Mouse (Mus musculus) cerebellum, postnatal 14 days (tissue): ENCODE measurements around the gene Gm21188.
"Not testable (repeated sequence)": the region's sequence is repeated elsewhere in the genome, so short reads cannot be mapped to it uniquely, and the experiment has no call there.

Source experiments
- DNase-seq, 2 experiments: peaks; one replicate each; pipeline ENCODE4 v3.0.0; 2021; ENCODE audit warnings: mixed read lengths in 2 of 2

The Gm21188 gene

DNA sequence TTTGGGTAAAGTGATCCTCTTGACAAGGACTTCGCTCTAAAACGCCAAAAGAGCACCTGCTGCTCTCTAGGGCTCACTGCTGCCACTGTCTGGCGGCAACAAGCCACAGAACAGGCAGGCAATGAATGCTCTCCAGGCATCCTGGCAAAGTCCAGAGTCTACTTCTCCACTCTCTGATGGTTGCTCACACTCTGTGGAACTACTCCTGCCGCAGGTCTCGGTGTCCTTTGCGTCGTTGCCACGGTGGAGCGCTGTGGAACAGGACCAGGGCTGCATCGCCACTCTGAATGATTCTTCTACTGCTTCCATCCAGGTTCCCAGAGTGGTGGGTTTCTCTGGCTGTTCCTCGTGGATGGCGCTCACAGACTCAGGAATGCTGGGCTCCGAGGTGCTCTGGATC lies 25.6 kb downstream of the Gm21188 start:
- not testable (repeated sequence) for DNase-seq

DNA sequence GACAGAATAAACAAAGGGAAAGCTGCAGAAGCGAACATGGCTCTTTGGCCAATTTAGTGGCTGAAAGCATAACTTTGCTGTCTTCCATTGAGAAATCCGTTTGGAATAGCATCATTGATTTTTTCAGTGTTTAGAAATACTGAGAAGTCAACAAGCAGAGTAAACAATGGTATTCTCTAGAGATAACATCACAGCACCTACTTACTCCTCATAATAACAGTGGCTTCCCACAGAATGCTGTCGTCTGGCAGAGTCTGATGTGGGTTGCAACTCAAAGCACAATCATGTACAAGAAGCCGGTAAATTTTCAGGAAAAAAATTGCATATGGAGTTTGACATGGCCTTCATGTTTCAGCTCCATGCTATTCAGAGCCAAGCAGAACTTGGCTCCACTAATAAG lies 26.4 kb downstream of the Gm21188 start:
- peak; percentile 13 to 44 for DNase-seq

DNA sequence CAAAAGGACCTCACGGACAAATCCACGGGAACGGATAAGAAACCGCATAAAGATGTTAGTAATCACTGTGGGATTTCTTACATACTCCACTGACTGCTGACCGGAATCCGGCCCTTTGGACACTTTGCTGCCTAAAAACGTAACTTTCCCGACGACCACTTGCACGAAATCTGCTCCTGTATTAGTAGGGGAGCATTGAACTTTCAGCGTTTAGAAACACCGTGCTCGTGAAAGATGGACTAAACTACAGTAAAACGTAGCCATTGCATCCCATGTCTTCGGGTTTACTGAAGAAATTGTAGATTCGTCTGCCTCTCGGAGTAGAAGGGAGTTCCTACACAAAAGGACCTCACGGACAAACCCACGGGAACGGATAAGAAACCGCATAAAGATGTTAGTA lies 27.0 kb downstream of the Gm21188 start:
- not testable (repeated sequence) for DNase-seq

DNA sequence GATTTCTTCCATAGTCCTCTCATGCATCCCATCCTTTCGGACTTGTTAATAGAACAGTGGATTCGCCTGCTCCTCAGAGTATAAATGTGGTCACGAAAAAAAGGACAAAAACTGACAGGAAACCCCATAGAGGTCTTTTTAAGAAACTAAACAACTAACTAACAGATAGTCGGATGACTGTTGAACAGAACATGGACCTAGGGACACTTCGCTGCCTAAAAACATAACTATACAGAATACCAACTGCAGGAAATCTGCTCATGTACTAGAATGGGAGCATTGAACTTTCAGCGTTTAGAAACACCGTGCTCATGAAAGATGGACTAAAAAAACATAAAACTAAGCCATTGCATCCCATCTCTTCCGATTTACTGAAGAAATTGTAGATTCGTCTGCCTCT lies 27.4 kb downstream of the Gm21188 start:
- DNase-seq, result not testable (repeated sequence)

DNA sequence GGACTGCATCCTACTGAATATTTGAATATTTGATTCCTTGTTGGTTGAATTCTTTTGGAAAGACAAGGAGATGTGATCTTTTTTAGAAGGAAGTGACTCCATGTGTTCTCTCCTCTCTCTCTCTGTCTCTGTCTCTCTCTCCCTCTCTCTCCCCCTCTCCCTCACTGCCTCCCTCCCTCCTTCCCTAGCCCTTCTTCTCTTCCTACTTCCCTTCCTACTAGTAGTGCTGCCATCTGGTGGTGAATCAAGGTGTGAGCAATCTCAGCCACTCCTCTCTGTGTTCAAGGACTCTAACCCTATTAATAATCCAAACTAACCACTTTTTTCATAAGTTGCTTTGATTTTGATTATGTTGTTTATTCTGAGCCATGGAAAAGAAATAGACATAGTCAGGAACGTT lies 30.5 kb downstream of the Gm21188 start:
- peak in 1 of 2 experiments; percentile 39 for DNase-seq

DNA sequence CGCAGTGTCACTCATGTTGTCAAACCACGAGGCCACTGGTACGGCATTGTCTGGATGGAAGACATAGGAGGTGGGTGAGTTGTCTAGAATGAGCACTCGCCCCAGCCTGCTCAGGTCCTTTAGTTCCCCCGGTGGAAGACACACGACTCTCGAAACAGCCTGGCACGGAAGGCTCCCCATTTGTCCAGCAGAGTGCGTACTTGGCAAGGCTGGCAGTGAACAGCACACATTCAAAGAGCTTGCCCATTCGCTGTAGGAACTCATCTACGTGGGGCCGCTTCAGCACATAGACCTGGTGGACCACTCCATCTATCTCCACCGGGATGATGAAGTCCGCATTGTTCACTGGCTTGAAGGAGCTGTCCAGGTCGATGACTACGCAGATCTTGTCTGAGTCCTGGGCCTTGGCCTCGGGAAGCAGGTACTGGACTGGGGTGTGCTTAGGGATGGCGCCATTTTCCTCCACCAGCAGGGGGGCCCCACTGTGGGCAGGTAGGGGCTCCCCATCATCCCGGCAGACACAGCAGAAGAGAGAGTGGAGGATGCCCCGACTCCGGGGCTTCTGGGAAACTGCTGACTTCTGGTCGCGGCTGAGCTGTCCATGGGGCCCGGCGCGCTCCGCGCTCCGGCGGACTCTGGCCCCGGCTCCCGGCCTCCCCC lies 36.5 kb downstream of the Gm21188 start:
- not testable (repeated sequence) for DNase-seq

DNA sequence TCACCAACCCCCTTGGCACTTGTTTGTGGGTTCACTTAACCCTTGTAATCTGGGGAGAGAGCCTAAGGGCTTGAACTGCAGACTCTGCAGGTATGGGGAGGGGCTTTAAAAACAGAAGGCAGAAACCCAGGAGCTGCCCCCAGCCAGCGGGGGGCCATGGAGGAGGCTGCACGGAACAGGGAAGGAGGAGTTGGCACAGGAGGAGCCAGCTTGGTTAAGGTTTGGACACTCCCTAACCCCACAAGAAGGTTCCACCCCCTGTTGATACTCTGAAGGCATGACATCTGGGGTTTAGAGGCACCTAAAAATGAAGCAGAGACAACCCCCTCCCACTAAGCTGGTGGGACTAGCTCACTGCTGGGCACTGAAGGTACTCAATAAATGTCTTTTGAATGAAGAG lies 38.0 kb downstream of the Gm21188 start:
- DNase-seq, result not testable (repeated sequence)

DNA sequence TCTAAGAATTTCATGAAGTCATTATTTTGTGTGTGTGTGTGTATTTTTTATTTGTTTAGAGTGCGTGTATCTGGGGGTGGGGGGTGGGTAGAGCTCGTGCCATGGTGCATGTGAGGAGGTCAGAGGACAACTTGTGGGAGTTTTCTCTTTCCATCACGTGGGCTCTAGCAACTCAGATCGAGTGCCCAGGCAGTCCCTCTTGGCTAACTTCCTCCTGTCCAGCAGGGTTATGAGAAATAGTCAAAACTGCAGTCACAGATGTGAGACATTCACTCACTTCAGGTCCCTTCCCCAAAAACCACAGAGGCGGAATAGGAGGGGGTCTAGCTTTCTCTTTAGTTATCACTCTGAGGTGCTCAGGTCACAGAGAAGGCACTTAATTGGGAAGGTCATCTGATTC lies 38.5 kb downstream of the Gm21188 start:
- DNase-seq, result not testable (repeated sequence)

DNA sequence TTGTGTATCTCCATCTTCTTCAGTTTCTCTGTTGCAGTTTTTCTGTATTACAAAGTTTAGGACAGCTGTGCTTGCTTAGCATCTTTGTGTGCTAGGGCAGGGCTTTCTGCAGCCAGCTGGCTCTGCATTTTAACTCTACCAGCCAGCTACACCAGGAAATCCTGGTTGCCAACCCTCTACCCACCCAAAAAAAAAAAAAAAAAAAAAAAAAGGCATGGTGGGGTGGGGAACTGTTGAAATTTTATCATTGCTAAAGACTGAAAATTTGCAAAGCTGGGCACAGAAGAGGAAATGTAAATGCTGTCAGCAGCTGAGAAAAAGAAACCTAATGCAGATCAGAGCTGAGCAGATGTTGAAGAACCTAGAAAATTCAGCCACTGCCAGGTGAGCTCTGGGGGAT lies 41.9 kb downstream of the Gm21188 start:
- not testable (repeated sequence) for DNase-seq

DNA sequence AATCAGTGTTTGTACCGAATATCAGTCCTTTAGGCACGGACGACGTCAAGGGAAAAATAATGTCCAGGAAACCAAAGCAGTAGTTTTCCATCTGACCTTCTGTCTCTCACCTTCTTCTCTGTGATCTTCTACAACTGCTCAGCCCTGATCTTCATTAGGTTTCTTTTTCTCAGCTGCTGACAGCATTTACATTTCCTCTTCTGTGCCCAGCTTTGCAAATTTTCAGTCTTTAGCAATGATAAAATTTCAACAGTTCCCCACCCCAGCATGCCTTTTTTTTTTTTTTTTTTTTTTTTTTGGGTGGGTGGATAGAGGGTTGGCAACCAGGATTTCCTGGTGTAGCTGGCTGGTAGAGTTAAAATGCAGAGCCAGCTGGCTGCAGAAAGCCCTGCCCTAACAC lies 52.8 kb downstream of the Gm21188 start:
- not testable (repeated sequence) for DNase-seq

DNA sequence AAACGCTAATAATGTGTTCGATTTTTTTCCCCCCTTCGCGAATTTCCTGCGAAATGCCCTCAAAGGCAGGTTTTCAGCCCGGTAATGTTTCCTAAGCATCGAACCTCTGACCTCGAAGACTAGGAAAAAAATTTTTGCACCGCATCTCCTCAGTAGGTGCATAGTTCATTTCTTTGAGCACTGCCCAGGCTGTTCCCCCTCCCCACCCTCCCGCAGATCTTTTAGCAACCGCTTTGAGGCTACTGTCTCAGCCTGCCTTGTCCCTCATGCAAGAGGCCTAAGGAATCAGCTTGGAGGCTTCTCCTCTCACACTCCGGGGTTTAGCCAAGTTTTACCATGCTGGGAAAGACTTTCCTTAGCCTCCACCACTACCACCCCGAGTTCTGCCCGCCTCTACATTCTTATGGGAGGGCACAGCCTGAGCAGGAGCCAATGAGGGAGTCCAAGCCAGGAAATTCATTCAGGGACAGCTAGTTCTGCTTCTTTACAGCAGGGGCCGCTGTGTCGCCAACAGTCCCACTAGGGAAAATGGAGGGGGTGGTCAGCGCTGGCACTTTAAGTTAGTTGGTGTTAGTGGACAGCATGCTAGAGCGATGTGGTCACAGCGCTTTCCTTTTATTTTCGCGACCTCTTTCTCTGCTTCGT lies 53.4 kb downstream of the Gm21188 start:
- DNase-seq, result not testable (repeated sequence)

DNA sequence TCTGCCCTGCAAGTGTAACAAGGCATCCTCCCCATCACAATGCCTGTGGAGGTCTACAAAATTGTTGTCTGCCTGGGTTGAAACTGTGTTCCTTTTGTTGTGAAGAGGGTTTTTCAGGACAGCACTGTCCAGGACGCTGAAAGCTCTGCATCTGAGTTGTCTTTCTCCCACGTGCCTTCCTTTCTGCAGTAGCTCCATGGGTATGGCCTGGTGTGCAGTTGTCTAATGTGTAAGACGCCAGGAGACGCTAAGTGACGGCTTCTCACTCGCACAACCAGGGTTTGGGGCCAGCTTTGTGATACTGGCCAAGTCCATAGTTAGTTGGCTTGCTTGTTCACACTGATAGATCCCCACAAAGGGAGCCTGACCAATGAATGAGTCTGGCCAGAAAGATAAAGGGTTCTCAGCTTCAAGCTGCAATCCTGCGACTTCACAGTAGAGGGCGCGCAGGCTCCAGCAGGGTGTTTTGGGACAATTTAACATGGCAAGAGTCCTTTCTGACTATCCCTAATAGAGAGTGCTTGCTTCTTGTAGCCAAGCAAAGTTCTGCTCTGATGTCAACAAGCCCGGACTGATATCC lies 60.0 kb downstream of the Gm21188 start:
- not testable (repeated sequence) for DNase-seq

DNA sequence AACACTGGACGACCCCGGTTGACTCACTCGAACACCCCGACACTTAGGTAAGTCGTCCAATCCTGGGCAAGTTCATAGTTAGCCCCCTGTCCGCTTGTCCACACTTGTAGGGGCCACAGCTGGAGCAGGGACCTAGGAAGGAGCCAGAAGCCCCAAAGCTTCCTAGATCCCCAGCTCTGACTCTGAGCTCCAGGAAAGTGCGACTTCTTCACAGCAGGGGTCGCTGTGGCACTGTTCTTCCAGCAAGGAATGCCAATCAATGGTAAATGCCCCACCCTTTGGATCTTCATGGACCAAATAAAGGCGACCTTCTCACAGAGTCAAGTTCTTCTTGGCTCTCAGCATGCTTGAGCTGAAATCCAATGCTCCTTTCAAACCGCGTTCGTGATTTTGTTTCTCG lies 60.7 kb downstream of the Gm21188 start:
- not testable (repeated sequence) for DNase-seq
